Mouse (Mus musculus): ENCODE data around the gene Jazf1. TPM values are rescaled to one million over a fixed set of nuclear protein-coding genes. Genes with fewer than 3 reads are reported as not detected.

The Jazf1 gene
- not detected in 2 replicates for total RNA-seq (2012; rRNA removed)
- polyA plus RNA-seq (2012; ENCODE audit: insufficient read depth in 1 of 2, insufficient read length in 2 of 2, low read depth in 1 of 2, low replicate concordance in 2 of 2, missing spikeins in 1 of 2): not detected

- DNase-seq (ENCODE audit: low read depth, low spot score): no peak
- TF ChIP-seq POLR2AphosphoS5 (IDR thresholded peaks at IDR 0.05; ENCODE audit: borderline replicate concordance, low read depth, low read length): no peak
- TF ChIP-seq MAZ (IDR thresholded peaks at IDR 0.05; ENCODE audit: low read depth, low read length): no peak
- no peak for TF ChIP-seq MEF2A (IDR thresholded peaks at IDR 0.05; ENCODE audit: extremely low read depth, insufficient replicate concordance, low read depth, low read length, poor library complexity, severe bottlenecking)
- no peak for TF ChIP-seq MAFK (IDR thresholded peaks at IDR 0.05; ENCODE audit: borderline replicate concordance, low read depth, low read length)
- TF ChIP-seq GATA1 (IDR thresholded peaks at IDR 0.05; ENCODE audit: low read depth, low read length): no peak
- TF ChIP-seq MAX (IDR thresholded peaks at IDR 0.05; ENCODE audit: low read length): no peak
- TF ChIP-seq RCOR1 (IDR thresholded peaks at IDR 0.05; ENCODE audit: low read depth, low read length): no peak
- no peak for TF ChIP-seq RAD21 (IDR thresholded peaks at IDR 0.05; ENCODE audit: low read depth, low read length)
- no peak for TF ChIP-seq KAT2A (conservative IDR thresholded peaks at IDR 0.05; ENCODE audit: low read depth, low read length)
- TF ChIP-seq BHLHE40 (IDR thresholded peaks at IDR 0.05; ENCODE audit: borderline replicate concordance, low read depth, low read length): no peak
- no peak for TF ChIP-seq E2F4 (IDR thresholded peaks at IDR 0.05; ENCODE audit: borderline replicate concordance, low read depth, low read length)
- no peak for TF ChIP-seq MYC (IDR thresholded peaks at IDR 0.05; ENCODE audit: low read depth, low read length)
- TF ChIP-seq ETS1 (IDR thresholded peaks at IDR 0.05; ENCODE audit: low read depth, low read length): no peak
- TF ChIP-seq TBP (IDR thresholded peaks at IDR 0.05; ENCODE audit: low read depth, low read length): no peak
- TF ChIP-seq ZKSCAN1 (IDR thresholded peaks at IDR 0.05; ENCODE audit: low read depth, low read length): no peak
Observed at GRCm38 (mm10) chr6:53067989-53068874, at the start of gene Jazf1. Jazf1 (minus strand) TSS chr6:53068631.

DNA sequence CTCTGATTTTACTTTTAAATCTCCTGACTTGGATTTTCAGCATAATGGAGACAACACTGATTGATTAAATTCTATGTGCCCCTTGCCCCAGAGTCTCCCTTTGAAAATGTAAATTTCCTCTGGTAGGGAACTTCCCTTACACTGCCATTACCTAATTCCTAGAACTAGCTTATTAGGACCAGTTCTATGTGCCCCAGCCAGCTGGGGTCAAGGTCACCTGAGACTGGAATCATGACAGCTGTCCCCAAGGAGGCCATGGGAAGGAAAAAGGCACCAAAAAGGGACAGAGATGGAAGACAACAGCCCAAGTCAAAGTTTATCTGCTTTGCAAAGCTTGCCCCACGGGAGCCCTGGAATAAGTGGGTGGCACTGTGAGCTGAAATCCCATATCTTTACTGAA is 49.4 kb upstream of the Jazf1 start:
- DNase-seq (ENCODE audit: low read depth, low spot score): no peak
- H3K79me2 ChIP-seq (ENCODE audit: control insufficient read depth, insufficient read depth, low read length, poor library complexity): no peaks in the 10 kb centered on the region
- no peak overlapping the region for H3K27ac ChIP-seq (ENCODE audit: control insufficient read depth, low read depth, low read length)
- TF ChIP-seq NRF1 (IDR thresholded peaks at IDR 0.05; ENCODE audit: insufficient read depth, low read depth, low read length, poor library complexity, severe bottlenecking) (no peak), MXI1 (IDR thresholded peaks at IDR 0.05; ENCODE audit: low read depth, low read length) (no peak), SIN3A (IDR thresholded peaks at IDR 0.05; ENCODE audit: low read length) (no peak), ELF1 (IDR thresholded peaks at IDR 0.05; ENCODE audit: low read depth, low read length) (no peak), UBTF (IDR thresholded peaks at IDR 0.05; ENCODE audit: borderline replicate concordance, insufficient read depth, low read depth, low read length) (no peak), MAX (IDR thresholded peaks at IDR 0.05; ENCODE audit: low read length) (no peak), ZNF384 (IDR thresholded peaks at IDR 0.05; ENCODE audit: low read depth, low read length) (no peak), TAL1 (IDR thresholded peaks at IDR 0.05; ENCODE audit: low read length) (no peak), POLR2A (IDR thresholded peaks at IDR 0.05; ENCODE audit: control insufficient read depth in 1 of 2, insufficient read depth in 1 of 2, low read depth in 1 of 2, low read length in 2 of 2, poor library complexity in 1 of 2) (no peak)
- no peak overlapping the region for H3K9ac ChIP-seq (ENCODE audit: control insufficient read depth, low read depth, low read length, poor library complexity, severe bottlenecking)
- no peaks in the 10 kb centered on the region for H3K36me3 ChIP-seq (ENCODE audit: control insufficient read depth in 1 of 2, insufficient read depth in 2 of 2, low read length in 2 of 2)
- H3K27me3 ChIP-seq (ENCODE audit: control insufficient read depth in 1 of 2, insufficient read depth in 2 of 2, low read length in 2 of 2): no peaks in the 10 kb centered on the region
- H3K9me3 ChIP-seq (replicated peaks; ENCODE audit: insufficient read depth, low read length): no peaks in the 10 kb centered on the region
- H3K4me1 ChIP-seq (ENCODE audit: control insufficient read depth in 1 of 2, insufficient read depth in 2 of 2, low read length in 2 of 2): no peaks in the 10 kb centered on the region
- no peak overlapping the region for H3K4me3 ChIP-seq (ENCODE audit: control insufficient read depth in 1 of 2, insufficient read depth in 1 of 2, low read depth in 2 of 2, low read length in 2 of 2)

More at GRCm38 (mm10) chr6:53067989-53068874, at the start of gene Jazf1:
- Histone ChIP-seq H3K4me1 (ENCODE audit: control insufficient read depth in 1 of 2, insufficient read depth in 2 of 2, low read length in 2 of 2) (no peaks in the 10 kb centered on the region), H3K79me2 (ENCODE audit: control insufficient read depth, insufficient read depth, low read length, poor library complexity) (no peaks in the 10 kb centered on the region), H3K36me3 (ENCODE audit: control insufficient read depth in 1 of 2, insufficient read depth in 2 of 2, low read length in 2 of 2) (no peaks in the 10 kb centered on the region), H3K9me3 (replicated peaks; ENCODE audit: insufficient read depth, low read length) (no peaks in the 10 kb centered on the region), H3K4me3 (ENCODE audit: control insufficient read depth in 1 of 2, insufficient read depth in 1 of 2, low read depth in 2 of 2, low read length in 2 of 2) (no peak within 1 kb of the TSS), H3K9ac (ENCODE audit: control insufficient read depth, low read depth, low read length, poor library complexity, severe bottlenecking) (no peak within 1 kb of the TSS), H3K27me3 (ENCODE audit: control insufficient read depth in 1 of 2, insufficient read depth in 2 of 2, low read length in 2 of 2) (no peaks in the 10 kb centered on the region), H3K27ac (ENCODE audit: control insufficient read depth, low read depth, low read length) (no peak within 1 kb of the TSS)
